Mouse (Mus musculus): ENCODE measurements around the gene 1700020N01Rik. TPM values are rescaled to one million over a fixed set of nuclear protein-coding genes. Genes with fewer than 3 reads are reported as not detected.

Gene 1700020N01Rik
- total RNA-seq, 2 experiments from 2014 or later = not detected

DNA sequence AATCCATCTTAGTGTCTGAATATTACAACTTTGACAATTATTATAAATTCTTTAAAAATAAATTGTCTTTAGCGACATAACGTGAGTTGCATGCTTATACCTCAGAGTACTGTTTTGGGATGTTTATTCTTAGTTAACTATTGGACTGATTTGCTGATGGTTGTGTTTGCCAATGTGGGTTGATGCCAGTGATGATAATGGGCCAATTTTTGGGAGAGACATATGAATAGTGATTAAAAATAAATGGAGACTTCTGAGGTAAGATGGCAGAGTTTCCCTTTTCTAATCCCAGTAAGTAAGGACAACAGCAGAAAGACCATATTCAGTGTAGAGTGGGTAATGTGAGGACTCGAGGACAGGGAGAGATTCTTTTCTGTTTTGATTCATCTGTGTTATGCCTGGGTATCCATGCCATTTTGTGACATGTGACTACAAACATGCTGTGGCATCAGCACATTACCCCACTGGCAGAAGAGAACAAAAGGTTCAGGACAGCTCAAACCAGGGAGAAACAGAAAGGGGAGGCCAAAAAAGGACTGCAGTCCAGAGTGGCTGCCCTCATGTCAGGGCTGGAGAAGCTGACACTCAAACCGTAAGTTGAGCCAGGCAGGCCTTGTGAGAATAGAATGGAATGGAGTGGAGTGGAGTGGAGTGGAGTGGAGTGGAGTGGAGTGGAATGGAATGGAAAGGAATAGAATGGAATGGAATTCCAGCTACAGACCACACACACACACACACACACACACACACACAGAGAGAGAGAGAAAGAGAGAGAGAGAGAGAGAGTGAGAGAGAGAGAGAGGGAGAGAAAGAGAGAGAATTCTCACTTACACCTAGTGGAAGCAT, 4.7 kb upstream of the 1700020N01Rik start:
- intact Hi-C loops (cut with DNase I) = no loop called here
- DNase-seq = no peak

DNA sequence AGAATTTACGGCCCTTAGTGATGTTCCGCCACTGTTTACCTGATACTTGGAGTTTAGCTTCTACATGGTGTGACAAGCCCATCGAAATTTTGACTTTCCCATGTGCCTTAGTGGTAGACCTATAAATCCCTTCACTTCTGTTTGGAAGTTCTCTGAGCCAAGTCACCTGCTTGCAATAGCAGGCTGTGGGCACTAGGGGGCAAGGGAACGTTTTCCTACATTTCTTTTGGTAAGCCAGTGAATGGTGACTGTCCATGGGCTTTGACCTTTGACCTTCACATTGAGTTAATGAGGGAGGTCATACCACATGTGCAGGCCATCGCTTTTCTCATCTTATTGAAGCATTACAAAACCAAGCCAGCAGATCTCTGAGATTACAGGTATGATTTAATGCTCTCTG, 8.0 kb downstream of the 1700020N01Rik start:
- peak; percentile 53 to 61 for DNase-seq

DNA sequence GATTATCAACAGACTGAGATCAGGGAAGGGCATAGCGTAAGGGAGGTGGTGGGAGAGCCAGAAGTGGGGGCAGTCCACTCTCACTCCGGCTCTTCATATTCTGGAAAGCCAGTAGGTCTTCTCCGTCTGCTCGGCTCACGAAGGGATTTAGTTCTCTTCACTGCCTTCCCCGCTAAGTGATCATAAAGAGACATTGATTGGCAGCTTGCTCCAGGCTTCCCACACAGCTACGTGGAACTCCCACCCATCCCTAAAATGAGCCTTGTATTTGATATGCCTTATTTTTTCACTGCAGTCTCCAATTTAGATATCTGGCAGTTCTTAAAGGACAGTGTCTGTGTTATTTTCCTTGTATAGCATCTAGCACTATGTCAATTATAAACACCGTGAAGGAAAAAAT, 11.5 kb downstream of the 1700020N01Rik start:
- intact Hi-C loops (cut with DNase I) = loop anchor here (5.0 to 10.0 kb wide), 3 partner anchors 137 to 388 kb away; no protein-coding TSS in a partner anchor
- no peak for DNase-seq

More for the DNA sequence above, 8.0 kb downstream of the 1700020N01Rik start:
- intact Hi-C loops (cut with DNase I) = loop anchor here (5.0 to 10.0 kb wide), 3 partner anchors 134 to 391 kb away; no protein-coding TSS in a partner anchor

DNA sequence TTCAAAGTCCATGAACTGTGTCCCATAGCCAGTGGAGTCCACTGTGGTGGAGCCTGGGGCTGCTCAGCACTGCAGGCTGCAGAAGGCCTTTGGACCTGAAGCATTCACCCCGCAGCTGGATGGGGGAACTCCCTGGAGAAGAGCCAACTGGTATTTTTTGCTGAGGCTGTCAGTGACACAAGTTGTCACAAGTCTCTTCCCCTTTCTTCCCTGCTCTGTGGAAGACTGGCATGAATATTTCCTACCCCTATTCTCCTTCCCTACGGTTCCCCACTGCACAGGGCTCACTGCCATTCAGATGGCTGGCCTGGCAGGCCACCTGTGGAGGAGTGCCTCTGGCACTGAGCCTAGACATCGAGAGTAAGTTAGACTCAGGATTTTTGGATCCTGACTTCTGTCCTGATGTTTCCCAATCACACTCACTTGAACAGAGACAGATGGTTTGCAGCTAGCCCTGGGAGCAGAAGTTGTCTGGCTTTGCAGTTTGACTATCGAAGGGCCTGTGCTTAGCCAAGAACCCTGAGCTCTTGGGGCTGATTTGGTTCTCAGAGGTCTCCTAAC, 12.1 kb downstream of the 1700020N01Rik start:
- DNase-seq = peak; percentile 50 to 66
- intact Hi-C loops (cut with DNase I) = loop anchor here (10.0 kb wide), 1 partner anchor 250 kb away; no protein-coding TSS in a partner anchor

DNA sequence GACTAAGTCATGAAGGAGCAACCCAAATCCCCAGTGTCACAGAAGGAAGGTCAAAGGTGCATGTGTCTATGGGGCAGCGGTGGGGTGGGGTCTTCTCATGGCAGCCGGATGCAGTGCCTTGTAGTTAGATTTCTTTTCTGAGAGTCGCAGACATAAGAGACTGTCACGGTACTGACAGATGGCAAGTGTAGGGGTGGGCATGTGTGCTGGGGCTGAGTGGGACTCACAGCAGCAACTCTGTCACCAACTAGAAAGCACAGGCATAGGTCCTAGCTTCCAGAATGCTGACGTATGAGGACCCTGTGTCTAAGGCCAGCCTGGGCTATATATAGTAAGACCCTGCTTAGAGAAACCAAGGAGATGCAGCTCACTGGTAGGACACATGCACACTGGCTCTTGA, 12.7 kb downstream of the 1700020N01Rik start:
- intact Hi-C loops (cut with DNase I) = loop anchor here (10.0 kb wide), 1 partner anchor 249 kb away; no protein-coding TSS in a partner anchor

DNA sequence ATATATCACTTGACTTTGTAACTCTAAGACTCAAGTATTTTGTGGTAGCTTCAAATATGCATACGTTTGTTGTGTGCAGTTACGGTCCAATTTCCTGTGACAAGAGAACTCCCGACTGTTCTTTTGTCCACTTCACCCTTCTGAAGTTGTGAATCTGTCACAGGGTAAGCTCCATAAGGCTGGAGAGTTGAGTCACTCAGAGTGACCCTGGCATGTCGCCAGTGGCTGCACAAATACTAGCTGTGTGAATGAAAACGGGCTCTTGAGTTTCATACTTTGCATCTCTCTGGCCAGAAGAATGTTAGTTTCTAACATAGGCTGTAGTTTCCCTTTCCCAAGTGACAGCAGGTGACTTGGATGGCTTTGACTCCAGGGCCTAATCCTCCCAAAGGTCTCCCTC, 14.0 kb downstream of the 1700020N01Rik start:
- intact Hi-C loops (cut with DNase I) = loop anchor here (10.0 kb wide), 1 partner anchor 248 kb away; no protein-coding TSS in a partner anchor
- DNase-seq = no peak

More for the DNA sequence above, 12.7 kb downstream of the 1700020N01Rik start:
- no peak for DNase-seq

DNA sequence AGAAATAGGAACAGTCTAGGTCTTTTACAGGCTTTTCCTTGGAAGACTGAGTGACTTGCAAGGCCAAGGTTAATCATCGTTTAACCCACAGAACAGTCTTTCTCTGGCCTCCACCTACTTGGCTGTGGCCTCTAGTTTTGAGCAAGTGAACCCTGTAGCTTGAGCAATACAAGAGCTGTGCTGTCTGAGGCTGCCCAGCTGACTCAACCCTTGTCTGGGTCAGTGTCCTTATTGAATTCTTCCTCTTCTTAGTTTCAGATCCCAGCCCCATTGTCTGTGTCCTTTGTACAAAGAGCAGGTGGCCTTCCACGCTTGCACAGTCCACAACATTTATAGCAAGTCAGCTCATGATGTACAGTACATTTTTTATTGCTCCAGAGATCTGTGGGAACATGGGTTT, 16.6 kb downstream of the 1700020N01Rik start:
- intact Hi-C loops (cut with DNase I) = loop anchor here (10.0 kb wide), 1 partner anchor 245 kb away; no protein-coding TSS in a partner anchor
- DNase-seq = peak in 1 of 2 experiments; percentile 45

DNA sequence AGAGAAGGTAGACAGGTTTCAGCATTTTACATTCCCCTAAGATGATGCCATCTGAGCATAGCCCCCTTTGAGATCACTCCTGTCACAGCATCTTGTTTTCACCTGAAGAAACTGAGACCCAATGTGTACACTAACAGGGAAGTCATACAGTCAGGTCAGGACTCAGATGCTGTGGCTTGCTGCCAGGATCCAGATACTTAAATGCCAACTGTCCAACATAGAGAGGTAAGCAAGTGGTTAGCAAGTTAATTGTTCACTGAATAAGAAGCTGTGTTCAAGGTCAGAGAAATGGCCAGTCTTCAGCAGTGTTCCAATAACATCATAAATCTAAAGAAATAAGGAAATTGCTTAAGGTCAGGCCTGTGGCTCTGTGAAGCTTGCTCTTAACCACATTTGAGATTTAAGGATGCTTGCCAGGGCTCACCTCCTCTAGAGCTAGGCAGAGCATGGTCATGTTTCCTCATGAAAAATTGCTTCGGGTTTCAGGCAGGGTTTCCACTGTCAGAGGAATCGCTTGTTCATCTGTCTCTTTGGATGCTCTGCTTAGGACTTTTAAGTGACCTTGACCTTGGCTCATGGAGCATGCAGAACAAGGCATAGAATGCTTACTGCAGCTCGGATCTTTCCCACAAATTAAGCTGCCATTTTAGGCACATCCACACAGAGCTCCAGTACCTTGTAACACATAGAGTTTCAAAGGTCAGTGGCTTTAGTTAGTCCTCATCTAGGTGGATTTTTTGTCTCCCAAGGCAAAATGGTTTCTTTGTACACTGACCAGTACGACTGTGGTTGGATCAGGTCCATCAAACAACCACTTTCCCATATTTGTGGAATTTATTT, 20.3 kb downstream of the 1700020N01Rik start:
- no peak for DNase-seq
- intact Hi-C loops (cut with DNase I) = no loop called here

DNA sequence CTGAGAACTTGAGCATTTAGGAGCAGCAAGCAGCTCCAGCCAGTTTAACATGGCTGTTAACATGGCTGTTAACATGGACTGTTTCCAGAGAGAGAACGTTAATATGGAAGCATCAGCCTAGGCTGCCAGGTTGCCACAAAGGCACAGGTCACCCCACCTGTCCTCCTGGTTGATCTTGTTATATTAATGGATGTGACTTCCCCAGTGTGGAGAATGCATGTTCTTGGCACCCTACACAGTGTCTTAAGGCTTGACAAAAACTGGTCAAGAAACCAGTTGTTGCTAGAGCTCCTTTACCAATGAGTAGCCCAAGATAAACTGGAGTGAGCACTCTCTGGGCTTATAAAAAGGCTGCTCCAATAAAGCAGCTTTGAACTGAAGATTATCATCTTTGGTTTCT, 21.6 kb downstream of the 1700020N01Rik start:
- intact Hi-C loops (cut with DNase I) = no loop called here
- no peak for DNase-seq

DNA sequence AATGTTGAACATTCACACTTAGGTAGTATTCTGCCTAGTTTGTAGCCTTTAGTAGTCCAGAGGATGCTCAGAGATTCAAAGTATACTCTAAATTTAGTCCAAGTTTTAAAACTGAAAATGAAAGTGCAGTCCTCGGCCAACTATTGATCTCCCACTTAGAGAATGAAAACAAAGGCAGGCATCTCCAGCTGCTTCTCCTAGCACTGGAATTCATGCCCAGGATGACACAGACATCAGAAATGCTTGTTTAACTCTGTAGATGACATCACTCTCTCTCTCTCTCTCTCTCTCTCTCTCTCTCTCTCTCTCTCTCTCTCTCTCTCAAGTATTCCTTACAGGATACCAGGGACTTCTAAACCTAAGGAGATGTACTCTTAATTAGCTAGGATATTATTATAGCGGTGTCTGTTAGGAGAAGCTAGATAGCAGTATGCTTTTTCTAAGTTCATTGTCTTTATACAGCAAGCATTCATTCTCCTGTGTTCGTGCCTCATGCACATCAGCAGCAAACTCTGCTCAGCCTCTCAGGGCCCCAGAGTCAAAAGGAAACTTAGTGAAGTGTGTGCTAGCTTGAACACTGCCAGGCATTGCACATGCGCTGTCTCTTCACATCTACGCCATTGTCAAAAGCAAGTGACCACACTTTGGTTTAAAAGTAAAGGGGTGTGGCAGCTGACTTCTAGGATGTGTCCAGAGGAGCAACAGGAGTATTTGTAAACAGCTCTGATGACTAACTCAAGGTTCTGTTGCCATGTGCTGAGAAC, 26.0 kb downstream of the 1700020N01Rik start:
- intact Hi-C loops (cut with DNase I) = no loop called here
- no peak for DNase-seq

DNA sequence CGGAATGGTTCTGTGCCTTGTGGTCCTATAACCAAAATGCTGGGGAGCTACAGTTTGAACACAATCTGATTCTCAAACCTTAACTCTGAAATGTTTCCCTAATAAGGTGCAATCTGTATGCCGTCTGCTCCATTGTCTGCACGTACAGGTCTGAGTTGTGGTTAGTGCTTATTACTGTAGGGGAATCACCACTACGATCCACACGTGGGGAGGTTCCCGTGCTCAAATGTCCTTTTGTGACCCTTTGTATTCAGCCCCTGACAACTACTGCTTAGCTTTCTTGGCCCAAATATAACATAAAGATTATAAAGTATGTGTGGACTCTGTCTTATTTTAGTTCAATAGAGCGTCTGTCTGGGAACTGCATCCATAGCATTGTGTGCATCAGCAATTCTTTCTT, 29.1 kb downstream of the 1700020N01Rik start:
- intact Hi-C loops (cut with DNase I) = no loop called here

DNA sequence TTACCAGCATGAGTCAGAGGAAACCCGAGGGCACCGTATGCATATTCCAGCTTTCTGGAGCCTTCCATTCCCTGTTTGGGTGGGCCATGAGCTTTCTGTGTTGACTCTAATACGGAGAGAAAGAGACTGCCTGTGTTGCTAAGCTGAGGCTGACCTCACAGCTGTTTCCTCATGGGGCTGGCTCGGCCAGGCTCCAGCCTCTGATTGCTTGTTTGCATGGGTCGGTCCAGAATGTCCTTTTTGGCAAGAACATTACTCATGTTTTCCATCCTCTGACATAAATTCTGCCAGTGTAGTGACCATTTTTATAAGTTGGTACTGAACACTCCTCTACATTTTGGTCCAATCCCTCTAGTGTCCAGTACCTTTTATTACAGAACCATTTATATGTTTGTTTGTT, 35.6 kb downstream of the 1700020N01Rik start:
- intact Hi-C loops (cut with DNase I) = loop anchor here (1.0 to 2.0 kb wide), 2 partner anchors 114 to 364 kb away; no protein-coding TSS in a partner anchor
- DNase-seq = peak; percentile 84 to 90

More for the DNA sequence above, 29.1 kb downstream of the 1700020N01Rik start:
- no peak for DNase-seq

DNA sequence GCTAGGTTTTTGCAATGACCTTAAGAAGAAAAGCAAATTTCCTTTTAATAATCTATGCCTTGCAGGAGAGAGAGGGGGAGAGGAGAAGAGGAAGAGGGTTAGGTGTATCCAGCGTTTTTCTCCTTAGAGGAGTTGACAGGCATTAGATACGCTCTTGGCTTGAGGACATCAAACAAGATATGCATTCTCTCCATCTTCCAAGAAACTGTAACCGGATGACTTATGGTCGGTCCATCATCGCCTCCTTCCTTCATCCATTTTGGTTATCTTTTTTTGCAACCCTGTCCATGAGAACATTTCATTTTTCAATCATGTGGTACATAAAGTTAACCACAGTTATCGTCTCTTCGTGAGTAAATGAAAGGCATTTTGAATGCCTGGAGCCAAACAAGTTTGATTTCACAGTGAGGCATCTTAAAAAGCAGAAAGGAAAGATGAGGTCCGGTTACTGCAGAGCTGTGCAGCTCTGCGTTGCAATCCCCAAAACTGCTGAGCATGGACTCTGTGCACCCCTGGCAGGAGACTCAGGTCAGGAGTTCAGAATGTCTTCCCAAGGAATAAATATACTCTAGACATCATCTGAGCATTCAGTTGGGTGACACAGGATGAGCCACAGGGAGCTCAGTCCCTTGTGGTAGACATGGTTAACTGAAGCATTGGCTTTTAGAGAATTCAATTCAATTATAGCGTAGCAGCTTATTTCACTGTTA, 36.2 kb downstream of the 1700020N01Rik start:
- intact Hi-C loops (cut with DNase I) = loop anchor here (2.0 kb wide), 1 partner anchor 364 kb away; no protein-coding TSS in a partner anchor
- DNase-seq = peak in 1 of 2 experiments; percentile 34

DNA sequence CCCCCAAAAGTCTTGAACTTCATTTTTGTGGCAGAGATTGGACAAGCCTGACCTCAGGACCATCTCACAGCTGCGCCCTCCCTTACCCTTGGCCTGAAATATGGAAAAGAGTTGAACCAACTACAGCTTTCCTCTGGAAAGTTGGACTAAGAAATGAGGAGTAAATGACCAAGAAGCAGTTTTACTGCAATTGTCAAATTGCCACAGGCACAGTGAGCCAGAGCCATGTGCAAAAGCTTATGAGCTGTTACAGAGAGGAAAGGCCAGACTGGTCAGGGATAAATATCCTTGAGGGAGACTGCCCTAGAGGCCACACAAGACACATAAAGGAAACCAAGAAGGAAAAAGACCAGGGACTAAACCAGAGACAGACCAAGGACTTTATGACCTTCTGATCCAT, 38.5 kb downstream of the 1700020N01Rik start:
- peak in 1 of 2 experiments; percentile 42 for DNase-seq
- intact Hi-C loops (cut with DNase I) = loop anchor here (10.0 kb wide), 1 partner anchor 93 kb away; no protein-coding TSS in a partner anchor

DNA sequence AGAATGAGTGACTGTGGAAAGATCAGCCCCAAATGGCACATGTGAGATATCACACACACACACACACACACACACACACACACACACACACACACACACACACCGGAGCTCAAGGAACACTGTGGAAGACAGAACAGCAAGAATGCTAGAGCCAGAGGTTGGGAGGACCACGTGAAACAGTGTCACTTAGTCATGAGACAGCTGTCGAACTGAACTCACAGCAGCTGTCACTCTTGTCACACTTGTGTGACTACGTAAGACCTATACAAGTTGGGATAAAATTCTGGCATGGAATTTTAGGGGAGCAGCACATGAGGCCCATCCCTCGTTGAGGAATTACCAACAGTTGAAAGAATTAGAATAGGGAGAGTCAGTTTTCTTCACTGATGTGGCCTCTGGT, 39.7 kb downstream of the 1700020N01Rik start:
- DNase-seq = no peak
- intact Hi-C loops (cut with DNase I) = loop anchor here (10.0 kb wide), 1 partner anchor 92 kb away; no protein-coding TSS in a partner anchor

DNA sequence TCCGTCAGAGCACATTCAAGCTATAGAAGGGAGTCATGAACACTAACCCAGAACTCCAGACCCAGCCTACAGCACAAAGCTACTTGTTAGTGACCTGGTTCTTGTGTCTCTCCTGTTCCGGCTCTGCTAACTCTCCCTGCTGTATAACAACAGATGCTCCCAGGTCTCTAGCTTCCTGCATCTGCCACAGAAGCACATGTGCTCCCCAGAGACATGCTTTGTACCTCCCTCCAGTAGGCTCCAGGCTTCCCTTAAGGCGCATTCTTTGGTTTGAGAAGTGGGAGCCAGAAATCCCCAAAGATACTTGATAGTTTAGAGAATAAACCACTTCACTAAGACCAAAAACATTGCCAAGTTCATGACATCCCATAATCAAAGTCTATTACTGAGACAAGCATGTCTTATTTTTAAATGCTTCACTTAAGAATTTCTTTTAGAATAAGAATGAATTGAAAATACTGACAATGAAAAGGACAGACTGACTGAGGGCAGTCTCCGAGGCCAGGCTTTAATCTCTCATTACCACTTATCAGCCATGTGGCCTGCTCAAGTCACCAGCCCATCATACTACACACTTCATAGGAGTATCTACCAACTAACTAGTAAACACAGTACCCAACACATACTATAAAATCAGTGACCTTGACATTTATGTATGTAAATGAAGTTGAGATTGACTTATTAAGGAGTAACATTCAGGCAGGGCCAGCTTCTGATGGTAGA, 43.2 kb downstream of the 1700020N01Rik start:
- intact Hi-C loops (cut with DNase I) = loop anchor here (10.0 kb wide), 1 partner anchor 89 kb away; no protein-coding TSS in a partner anchor
- DNase-seq = no peak

DNA sequence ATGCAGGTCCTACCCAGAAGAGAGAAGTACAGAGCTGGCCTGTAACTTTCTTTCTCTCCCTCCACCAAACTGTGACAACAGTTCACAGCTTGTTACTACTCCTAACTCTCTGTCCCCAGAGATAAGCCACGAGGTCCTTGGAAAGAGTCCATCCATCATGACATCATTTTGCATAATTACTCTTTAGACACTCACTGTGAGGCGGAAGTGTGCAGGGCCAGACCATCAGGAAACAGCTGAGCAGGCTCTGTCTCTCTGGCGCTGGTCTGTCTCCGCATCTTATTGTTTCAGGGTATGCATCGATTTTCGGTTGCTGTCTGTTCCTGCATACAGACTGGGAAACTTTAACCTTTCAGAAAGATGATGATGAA, 43.8 kb downstream of the 1700020N01Rik start:
- DNase-seq = no peak
- intact Hi-C loops (cut with DNase I) = loop anchor here (10.0 kb wide), 1 partner anchor 88 kb away; no protein-coding TSS in a partner anchor

DNA sequence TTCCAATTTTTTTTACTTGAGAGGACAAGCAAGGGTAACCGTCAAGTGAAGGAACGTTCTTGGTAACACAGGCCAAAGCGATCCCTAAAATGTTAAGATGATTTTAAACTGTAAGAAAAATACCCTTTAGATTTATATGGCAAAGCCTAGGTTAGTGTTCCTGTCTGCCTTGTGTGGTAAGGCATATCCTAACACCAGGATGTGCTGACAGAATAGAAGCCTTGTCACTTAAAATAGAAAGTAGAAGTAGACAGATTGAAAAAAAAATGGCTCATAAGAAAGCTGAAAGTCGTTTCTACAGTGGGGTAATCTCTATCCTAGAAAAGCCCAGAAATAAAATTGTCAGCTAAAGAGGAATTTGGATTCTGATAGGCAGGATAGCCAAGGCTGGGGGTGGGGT, 58.4 kb downstream of the 1700020N01Rik start:
- intact Hi-C loops (cut with DNase I) = no loop called here

More for the DNA sequence above, 58.4 kb downstream of the 1700020N01Rik start:
- no peak for DNase-seq

Measured in gastrocnemius, postnatal 36 days (tissue).